Mouse (Mus musculus): ENCODE measurements around the gene Ptges3l.
A peak's percentile ranks its signal among the peaks of the same experiment; 100 is the strongest.
"Not testable (repeated sequence)": the region's sequence is repeated elsewhere in the genome, so short reads cannot be mapped to it uniquely, and the experiment has no call there.

Gene Ptges3l

DNA sequence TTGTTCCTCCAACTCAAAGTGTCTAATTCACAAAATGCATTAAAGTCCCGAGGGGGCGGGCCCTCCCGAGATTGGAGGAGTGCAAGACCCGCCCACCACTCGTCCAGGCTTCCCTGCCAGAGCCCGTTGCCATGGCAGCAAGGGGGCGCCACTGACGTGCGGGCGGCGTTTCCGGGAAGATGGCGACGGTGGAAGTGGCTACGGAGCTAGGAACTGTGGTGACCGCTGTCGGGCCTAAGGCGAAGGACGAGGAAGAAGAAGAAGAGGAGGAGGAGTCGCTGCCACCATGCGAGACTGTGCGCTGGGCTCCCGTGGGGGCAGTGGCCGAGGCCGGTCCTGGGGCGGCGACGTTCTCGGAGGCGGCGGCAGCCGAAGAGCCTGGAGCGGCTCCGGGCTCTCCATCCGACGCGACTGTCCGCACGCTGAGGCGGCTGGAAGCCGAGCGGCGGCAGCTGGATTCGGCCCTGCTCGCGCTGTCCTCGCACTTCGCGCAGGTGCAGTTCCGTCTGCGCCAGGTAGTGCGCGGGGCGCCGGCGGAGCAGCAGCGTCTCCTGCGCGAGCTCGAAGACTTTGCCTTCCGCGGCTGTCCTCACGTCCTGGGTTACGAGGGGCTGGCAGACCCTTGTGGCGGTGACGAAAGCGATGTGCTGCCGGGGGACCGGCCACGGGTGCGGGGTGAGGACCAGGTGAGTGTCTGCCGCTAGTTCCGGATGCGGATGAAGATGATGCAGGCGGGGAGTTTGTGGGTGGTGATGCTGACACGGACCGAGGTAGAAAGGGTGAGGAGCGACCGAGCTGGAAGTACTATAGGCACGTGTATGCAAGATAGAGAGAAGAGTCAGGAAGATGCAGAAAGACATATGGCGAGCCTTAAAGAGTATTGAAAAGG is at the start of gene Ptges3l, which contains the start of gene Rundc1:
Gene Ptges3l (minus strand): TSS at position 409 of the 889 bp plus-strand sequence.
Gene Rundc1 (plus strand): TSS at position 161 of the 889 bp plus-strand sequence.
- DNase-seq (ENCODE audit: low spot score in 2 of 2): peak; percentile 97 to 98

DNA sequence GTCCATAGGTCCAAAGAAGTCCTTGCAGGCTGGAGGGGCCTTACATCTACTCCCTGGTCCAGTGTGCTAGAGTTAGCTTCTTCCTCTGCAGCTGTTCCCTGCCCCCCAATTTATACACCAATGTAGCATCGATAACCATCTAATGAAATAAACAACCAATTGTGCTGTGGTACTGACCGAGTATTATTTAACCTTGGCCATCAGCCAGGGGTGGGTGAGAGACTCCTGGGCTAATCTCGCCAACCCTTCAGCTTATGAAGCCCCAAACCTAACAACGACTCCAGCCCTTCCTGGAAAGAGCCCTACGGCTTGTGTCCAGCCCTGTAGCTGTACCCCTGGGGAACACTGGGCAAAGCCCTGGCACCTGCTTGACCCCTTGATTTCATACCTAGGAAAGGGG is 49.2 kb upstream of the Ptges3l start:
- DNase-seq (ENCODE audit: low spot score in 2 of 2): no peak

DNA sequence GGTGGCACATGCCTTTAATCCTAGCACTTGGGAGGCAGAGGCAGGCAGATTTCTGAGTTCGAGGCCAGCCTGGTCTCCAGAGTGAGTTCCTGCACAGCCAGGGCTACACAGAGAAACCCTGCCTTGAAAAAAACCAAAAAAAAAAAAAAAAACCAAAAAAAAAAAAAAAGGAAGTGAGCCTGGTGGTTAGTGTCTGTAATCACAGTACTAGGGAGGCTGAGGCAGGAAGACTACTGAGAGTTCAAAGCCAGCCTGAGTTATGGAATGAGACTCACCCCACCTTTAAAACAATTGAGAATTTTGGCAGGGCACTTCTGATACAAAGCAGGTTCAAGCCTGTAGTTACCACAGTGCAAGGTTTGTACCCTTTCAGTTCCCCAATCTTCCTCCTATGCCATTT is 48.6 kb upstream of the Ptges3l start:
- DNase-seq (ENCODE audit: low spot score in 2 of 2): not testable (repeated sequence)

DNA sequence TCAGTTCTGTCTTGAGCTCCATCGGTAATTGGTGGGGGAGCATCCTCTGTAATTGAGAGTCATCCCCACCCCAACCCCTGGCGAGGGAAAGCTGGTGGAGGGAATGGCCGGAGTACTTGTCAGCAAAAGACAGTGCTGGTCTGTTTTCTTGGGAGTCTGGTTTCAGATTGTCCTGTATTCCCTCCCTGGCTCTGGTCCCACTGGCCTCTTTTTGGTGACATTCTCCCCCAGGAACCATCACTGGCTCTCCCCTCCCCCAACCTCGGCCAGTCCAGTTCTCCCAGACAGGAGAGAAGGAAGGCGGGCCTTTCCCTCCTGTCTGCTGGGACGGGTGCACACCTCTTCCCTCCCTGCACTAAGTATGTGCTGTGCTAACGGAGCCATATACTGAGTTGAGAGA is 47.2 kb upstream of the Ptges3l start:
- no peak for DNase-seq (ENCODE audit: low spot score in 2 of 2)

DNA sequence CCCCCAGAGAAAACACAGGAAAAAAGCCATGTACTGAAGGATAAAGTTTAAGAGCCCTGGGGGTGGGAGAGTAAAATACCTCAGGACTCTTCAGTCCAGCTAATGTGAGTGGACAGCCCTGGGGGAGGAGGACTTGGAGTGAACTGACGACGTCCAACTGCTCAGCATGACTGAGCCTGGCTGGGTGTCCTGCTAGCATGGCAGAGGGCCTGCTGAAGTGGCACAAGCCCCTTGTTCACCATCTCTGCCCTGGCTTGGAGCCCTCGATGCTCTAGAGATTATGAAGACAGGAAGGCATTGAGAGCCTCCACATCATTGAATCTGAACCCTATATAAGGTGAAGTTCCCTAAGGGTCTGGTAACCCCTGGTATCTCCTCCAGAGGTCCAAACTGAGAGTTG is 46.8 kb upstream of the Ptges3l start:
- no peak for DNase-seq (ENCODE audit: low spot score in 2 of 2)

DNA sequence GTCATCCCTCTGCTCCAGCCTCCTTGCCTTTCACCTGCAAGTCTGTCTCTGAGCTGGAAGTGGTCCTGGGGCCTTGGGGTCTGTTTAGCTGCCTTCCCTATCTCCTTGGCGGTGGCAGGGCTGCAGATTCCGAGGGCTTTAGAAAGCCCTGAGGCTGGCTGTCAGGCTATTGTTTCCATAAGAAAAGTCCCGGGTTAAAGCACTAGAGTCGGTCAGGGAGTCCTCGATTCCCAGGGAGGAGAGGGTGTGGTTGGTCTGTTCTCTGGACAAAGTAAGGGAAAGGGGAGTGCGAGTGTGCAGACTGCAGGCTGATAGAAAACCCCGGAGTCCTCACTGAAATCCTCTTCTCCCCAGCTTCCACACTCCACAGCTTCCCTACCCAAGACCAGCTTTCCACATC is 45.1 kb upstream of the Ptges3l start:
- no peak for DNase-seq (ENCODE audit: low spot score in 2 of 2)

DNA sequence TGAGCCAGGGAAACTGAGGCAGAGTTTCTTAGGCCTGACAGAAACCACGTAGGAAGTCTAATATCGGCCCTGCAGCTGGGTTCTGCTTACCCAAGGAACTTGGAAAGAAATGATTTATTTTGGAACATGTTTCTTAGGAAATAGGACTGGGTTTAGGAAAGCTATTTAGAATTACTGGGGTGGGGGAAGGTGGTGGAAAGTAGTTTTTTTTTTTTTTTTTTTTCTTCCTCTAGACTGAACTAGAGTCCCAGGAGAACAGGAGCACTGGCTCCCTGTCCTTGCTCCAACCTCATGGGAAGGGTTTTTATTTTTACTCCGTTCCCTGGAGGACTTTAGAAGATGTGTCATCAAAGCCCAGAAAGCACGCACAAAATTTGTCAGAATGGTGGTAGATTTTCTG is 44.0 kb upstream of the Ptges3l start:
- no peak for DNase-seq (ENCODE audit: low spot score in 2 of 2)

DNA sequence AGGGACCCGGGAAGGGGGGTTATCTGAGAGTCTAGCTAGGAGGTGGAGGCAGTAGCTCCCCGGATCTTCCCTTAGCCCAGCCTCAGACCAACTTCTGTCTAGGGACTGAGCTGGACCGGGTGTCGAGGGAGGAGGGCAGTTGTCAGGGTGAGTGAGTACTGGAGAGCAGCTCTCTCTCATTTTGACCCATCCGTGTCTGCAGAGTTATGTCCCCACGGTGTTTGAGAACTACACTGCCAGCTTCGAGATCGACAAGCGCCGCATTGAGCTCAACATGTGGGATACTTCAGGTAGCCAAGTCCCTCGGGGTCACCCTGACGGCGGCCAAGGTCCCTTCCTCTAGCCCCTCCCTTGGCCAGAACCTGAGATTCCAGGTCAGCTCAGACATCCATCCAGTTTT is 43.6 kb upstream of the Ptges3l start:
- no peak for DNase-seq (ENCODE audit: low spot score in 2 of 2)

DNA sequence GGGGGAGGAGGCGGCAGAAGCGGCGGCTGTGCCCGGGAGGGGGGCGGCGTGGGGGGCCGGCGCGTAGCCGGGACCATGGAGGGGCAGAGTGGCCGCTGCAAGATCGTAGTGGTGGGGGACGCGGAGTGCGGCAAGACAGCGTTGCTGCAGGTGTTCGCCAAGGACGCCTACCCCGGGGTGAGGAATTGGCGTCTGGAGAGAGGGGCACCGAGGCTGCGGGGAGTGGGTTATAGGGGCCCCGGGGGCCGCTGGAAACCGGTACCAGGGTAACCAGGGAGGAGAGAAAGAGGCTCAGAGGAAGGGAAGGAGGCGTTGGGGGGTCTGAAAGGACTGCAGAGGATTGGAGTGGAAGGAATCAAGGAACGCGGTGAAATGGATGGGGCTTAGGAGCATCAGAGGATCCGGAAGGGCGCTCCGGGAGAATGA is 43.1 kb upstream of the Ptges3l start:
- DNase-seq (ENCODE audit: low spot score in 2 of 2): no peak

DNA sequence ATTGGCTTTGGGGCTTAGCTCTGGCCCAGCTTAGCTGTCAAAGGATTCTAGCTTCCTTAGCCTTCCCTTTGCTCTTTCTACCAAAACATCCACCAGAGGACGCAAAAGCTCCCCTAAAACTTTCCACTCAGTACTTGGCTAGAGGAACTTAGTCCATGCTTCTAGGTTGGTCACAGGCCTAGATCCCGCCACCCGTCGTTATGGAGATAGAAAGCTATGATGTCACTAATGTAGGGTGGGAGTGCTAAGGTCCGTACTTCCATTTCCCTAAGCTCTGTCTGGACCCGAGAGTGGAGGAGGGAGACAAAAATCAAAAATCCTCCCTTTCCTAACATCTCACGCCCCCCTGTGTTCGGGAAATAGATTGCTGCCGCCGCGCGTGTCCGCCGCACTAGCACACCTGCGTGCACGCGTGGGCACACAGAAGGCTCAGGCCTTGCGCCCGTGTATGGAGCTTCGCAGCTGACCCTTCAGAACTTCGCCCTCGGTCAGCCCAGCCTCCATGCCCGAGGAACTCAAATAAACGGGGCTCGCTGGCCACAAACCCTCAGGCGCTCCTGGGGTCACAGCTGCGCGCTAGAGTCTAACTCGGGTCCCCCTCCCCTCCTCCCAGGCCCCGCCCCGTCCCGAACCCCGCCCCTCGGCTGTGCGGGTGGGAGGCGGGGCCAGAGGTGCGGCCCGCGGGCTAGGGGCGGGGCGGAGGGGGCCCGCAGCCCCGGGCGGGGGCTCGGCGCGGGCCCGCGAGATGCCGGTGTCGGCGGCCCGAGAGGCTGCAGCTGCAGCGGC is 42.5 kb upstream of the Ptges3l start:
- peak; percentile 46 to 54 for DNase-seq (ENCODE audit: low spot score in 2 of 2)

DNA sequence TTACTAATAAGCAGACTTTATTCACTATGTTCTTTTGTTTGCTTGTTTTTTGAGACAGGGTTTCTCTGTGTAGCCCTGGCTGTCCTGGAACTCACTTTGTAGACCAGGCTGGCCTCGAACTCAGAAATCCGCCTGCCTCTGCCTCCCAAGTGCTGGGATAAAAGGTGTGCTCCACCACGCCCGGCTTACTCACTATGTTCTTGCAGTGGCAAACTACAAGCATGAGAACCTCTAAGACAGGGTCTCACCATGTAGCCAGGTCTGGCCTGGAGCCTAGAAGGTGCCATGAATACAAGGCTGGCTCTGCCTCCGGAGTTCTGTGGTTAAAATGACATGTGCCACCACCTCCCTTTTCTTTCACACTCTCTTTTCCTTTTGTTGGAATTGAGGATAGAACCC is 41.4 kb upstream of the Ptges3l start:
- DNase-seq (ENCODE audit: low spot score in 2 of 2): not testable (repeated sequence)

DNA sequence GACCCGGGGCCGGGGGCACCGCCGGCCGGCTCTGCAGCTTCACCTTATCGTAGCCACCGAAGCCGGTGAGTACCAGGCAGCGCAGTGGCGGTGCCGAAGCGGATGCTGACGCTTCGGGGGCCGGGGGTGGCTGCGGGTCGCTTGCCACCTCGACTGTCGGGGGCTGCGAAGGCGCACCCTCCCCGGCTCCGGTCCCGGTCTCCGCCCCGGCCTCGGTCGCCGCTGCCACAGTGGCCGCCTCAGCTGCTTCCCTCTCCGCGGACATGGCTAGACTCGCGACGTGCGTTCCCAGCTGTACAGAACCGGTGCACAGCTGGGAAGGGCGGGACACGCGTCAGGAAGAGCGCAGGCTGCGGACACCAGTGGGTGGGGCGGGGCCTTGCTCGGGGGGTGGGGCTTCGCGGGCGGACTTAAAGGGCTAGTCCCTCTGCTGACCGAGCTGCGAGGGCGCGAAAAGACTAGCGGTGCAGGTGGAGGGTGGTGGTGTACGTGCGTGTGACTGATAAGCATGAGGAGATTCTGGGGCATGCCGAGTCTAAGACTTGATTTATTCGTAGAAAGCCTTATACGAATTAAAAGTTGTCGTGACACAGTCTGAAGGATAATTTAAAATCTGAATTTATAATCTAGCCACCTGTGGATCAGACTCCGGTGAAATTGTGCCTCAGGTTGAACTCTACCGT is 40.9 kb upstream of the Ptges3l start, which contains the start of gene Vat1:
Gene Vat1 (minus strand): TSS at position 362 of the 683 bp plus-strand sequence.
- no peak for DNase-seq (ENCODE audit: low spot score in 2 of 2)

DNA sequence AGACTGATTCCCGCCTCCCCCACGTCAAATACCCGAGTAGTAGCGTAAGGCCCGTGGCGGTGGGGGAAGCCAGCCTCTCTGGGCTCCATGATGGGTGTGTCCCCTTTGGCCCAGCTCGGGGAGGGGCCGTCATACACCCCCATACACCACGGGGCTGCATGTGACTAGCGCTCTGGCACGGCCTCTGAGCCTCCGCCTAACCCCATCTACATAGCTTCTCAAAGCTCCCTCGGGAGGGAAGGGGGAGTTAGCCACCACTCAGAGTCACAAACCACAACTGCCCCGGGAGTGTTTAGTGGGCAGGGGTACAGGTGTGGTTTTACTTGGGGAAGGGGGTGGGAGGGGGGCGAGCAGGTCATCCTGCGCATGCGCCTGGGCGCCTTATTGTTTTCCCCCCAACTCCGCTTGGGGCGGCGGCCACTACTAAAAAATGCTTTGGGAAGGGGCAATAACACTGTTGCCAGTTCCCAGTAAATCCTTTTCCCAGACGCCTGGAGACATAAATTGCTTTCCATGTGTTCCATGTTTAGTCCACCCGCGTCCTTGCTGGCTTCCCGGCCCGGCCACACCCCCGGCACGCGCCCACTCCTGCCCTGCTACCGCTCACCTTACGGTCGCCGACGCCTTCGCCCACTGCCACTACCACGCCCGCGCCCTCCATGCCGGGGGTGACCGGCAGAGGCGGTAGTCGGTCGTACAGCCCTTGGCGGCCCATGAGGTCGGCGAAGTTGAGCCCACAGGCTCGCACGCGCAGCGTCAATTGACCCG is 40.2 kb upstream of the Ptges3l start:
- no peak for DNase-seq (ENCODE audit: low spot score in 2 of 2)

DNA sequence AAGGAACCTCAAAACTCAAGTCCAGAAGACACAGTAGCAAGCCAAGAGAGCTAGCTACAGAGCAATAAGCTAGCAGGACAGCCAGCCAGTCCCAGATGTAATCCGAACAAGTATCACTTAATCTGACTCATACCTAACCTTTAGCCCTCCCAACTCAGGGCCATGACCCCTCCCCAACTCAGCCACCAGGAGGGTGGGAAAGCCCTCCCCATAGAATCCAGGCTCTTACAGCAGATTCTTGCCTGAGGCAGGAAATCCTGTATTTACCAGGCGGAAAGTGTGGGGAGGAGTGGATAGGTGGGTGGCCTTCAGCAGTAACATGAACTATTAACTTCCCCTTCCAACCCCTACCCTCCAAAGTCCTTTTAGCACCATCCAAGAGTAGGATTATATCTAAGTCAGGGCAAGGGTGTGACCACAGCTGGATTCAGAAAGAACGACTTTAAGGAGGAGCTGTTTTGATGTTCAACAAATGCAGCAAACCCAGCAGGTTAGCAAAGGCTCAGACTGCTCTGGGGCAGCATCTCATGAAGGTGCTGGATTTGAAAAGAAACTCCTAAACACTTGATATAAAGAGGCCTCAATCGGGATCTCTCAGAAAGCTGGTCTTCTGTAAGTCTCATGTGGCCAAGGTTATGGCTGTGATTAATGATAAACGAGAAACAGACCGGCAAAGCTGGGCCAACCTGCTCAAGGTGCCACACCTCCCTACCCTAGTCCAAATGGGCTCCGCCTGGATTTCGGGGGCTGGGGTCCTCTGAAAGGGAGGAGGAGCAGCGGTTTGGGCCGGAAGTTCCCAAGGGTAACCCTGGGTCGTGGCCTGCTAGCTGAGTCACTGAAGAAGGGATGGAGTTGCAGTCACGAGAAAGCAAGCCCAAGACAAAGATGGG is 39.3 kb upstream of the Ptges3l start, which contains the start of gene Rnd2:
Gene Rnd2 (plus strand): TSS at position 789 of the 890 bp plus-strand sequence.
- DNase-seq (ENCODE audit: low spot score in 2 of 2): no peak

DNA sequence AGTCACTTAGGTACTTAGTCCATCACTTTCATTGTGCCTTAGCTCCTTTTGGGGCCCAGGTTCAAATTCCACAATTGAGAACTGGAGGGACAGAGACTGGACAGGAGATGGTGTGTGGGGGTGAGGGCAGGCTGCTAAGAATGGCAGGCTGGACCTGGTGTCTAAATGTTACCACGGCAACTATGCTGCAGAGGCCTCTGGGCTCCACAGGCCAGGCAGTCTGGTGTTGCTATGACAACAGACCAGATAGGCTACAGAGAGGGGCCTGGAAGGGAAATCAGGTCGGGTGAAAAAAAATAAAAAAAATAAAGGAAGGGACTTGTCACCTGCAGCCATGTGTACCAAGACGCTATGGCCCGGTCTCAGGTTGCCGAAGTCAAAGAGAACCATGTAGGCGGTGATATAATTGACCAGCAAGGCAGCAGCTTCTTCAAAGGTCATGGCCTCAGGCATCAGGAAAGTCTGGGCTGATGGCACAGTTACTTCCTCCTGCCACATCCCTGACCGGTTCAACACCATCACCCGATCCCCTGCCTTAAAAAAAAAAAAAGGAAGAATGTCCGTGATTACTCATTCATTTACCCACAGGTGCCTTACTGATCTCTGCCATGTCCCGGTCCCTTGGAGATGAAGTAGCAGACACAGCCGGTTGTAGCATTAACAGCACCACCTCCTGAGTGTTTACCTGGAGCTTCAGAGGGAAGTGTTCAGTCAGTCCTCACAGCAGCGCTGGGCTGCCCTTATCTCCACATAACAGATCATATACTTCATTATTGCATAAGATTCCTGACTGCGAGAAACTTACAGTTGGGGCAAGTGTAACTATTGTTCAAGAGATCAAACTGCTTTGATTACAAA is 37.7 kb upstream of the Ptges3l start:
- no peak for DNase-seq (ENCODE audit: low spot score in 2 of 2)

DNA sequence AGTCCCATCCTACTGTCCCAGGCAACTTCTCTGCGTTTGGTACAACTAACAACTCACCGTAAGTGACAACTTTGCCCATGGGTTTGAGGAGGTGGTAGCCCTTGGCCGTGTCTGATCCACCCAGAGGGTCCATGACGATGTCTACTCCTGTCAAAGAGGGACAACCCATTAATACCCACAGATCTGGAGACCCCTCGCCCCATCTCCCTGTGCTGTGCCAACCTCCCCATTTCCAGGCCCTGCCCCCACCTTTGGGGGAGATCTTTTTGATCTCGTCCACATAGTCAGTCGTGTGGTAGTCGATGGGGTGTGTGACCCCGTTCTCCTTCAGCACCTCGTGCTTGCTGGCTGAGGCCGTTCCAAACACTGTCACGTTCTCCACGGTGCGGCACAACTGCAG is 37.0 kb upstream of the Ptges3l start:
- DNase-seq (ENCODE audit: low spot score in 2 of 2): no peak

DNA sequence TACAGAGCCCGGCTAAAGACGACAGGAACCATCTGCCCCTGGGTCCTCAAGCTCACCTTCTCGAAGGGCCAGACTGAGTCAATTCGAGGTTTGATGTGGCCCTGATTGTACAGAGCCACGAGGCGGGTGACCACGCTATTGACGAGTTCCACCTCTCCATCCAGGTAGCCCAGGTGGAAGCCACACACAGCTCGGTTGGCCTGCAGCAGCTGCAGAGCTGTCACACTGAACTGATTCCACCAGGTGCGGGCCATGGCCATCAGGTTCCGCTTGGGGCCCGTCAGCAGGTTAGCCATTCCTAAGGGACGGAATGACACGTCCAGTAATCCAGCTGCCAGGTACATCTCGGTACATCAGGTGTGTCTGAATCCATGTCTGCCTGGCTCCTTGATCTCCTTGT is 35.2 kb upstream of the Ptges3l start:
- DNase-seq (ENCODE audit: low spot score in 2 of 2): no peak

DNA sequence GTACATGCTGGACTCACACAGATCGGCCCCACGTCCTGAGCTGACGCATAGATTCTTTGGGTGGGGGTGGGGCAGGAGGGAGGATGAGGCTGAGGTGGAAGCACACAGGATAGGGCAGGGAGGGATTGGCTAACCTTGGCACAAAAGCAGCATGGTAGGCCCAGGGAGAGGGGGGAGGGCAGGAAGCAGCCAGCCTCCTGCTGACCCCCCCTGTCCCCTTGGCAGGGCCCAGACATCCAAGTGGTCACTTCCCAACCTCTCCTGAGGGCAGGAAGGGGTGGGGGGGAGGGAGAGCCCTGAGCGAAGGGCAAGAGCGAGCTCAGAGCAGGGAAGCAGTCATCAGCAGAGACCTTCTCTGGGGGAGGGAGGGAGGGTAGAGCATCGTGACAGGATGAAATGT is 34.6 kb upstream of the Ptges3l start:
- DNase-seq (ENCODE audit: low spot score in 2 of 2): no peak

DNA sequence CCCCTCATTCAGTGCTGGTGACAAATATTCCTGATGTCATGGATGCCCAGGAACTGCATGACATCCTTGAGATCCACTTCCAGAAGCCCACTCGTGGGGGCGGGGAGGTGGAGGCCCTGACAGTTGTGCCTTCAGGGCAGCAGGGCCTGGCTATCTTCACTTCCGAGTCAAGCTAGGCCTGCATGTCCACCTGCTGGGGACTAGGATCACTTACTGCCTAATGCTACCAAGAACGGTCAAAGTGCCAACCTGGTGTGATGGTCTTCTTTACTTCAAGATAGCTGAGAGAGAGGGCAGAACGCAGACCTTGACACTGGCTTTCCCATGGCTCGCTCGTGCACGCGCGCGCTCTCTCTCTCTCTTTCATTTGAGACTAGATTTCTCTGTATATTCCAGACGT is 33.1 kb upstream of the Ptges3l start:
- DNase-seq (ENCODE audit: low spot score in 2 of 2): no peak

All from frontal cortex, postnatal 25 days (tissue).